Mouse (Mus musculus): ENCODE measurements around the gene Hbb-bh1. TPM values are rescaled to one million over a fixed set of nuclear protein-coding genes. Genes with fewer than 3 reads are reported as not detected.

The Hbb-bh1 gene
- 7.1 and 8.0 TPM in 2 replicates for polyA plus RNA-seq (2012; rRNA removed)

DNA sequence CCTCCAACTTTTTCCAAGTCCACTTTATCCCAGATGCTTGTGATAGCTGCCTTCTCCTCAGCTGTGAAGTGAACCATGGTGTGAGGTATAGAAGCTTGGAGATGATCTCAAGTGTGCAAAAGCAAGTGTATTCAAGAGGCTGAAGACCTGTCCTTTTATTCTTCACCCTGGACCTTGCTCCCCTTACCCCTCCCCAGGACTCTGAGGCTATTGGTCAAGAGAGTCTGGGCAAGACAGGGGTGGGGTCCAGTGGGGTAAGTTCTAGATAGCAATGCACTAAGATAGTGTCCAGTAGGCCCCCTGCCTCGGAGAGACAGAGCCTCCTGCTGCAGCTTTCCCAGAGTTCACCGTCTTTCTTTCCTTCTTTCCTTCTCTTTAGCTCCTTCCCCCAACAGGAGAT, at the start of gene Hbb-bh1:
TSS of gene Hbb-bh1 (minus strand) at position 131 of the 400 bp plus-strand sequence.

DNA sequence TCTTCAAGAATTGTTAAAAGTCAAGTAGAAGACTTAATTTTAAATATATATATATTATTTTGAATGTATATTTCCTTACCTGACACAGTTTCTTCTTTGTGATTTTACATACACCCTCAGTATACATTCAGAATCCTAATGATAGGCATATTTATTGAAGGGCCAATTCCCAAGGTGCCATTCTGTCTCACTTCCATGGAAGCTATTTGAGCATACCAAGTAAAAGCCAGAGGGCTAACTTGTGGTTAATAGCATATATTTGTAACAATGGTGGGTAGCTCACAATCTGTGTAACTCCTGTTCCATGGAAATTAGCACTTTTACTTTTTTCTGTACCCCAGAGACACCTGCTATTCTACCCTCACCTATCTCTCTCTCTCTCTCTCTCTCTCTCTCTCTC, 43.2 kb upstream of the Hbb-bh1 start, which contains the start of gene Olfr66:
TSS of gene Olfr66 (minus strand) at position 101 of the 400 bp plus-strand sequence.

DNA sequence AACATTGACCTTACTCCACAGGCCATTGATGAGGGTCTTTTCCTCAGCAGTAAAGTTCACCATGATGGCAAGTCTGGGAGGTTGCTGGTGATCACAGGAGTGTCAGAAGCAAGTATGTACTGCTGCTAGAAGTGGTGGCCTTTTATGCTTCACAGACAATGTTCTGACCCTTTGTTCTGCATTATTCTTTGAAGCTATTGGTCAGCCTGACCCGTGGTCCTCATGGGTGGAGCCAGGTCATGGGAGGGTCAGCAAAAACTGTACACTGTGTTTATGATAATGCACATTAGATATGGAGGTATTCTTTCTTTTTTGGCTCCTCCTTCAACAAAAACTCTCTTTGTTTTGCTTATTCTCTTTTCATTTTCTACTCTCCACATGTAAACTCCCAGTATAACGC, 10.1 kb upstream of the Hbb-bh1 start, which contains the start of gene Hbb-y:
TSS of gene Hbb-y (minus strand) at position 127 of the 400 bp plus-strand sequence.

DNA sequence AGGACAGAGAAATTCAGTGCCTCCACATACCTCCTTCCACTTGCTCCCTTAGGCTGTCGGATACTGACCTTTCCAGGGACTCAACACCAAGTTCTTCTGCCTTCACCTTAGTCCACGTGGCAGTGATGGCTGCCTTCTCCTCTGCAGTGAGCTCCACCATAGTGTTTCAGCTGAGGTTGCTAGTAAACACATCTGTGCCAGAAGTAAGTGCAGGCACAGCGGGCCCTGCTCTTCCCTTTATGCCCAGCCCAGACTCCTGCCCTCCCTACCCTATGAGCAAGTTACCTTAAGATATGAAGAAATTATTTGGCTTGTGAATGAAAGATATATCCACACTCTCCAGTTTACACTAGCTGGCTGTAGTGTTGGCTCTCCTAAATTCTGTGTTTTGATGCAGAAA, 2.7 kb downstream of the Hbb-bh1 start, which contains the start of gene Hbb-bh2:
TSS of gene Hbb-bh2 (minus strand) at position 253 of the 400 bp plus-strand sequence.

DNA sequence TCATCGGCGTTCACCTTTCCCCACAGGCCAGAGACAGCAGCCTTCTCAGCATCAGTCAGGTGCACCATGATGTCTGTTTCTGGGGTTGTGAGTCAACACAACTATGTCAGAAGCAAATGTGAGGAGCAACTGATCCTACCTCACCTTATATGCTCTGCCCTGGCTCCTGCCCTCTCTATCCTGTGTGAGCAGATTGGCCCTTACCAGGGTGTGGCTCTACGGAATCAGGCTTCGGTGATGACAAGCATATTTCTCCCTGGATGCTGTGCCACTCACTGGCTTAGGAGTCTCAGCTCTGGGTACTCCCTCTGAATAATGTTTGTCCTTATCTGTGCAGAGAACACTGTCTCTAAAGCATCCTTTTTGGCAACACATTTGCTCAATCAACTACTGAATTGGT, 15.2 kb downstream of the Hbb-bh1 start, which contains the start of gene Hbb-bs:
TSS of gene Hbb-bs (minus strand) at position 289 of the 400 bp plus-strand sequence.

DNA sequence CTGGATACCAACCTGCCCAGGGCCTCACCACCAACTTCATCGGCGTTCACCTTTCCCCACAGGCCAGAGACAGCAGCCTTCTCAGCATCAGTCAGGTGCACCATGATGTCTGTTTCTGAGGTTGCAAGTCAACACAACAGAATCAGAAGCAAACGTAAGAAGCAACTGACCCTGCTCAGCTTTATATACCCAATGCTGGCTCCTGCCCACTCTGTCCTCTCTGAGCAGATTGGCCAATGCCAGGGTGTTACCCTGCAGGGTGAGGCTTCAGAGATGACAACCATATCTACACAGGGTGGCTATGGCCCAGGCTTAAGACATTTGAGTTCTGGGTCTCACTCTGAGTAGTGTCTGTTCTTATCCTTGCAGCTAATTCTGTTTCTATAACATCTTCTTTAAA, 29.2 kb downstream of the Hbb-bh1 start, which contains the start of gene Hbb-bt:
TSS of gene Hbb-bt (minus strand) at position 231 of the 400 bp plus-strand sequence.

DNA sequence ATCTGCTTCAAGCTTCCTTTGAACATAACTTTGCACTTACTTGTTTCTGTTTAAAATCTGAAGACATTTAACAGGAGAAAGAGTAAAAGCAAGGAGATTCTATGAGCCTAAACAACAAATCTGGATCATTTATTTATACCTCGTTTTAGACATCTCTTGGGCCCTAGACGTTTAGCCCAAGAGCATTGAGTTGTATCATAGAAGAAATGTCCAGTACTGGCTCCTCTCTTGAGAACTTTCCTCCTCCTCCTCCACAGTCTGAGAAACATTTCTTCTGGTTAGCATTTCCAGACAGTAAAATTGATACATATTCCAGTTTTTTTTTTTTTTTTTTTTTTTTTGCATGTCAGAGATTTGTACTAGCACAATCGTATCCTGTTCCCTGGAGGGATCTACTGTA, 51.2 kb downstream of the Hbb-bh1 start, which contains the start of gene Olfr67:
TSS of gene Olfr67 (minus strand) at position 101 of the 400 bp plus-strand sequence.

Other genes starting within 250 kb of the Hbb-bh1 start
- not detected in 2 replicates for gene Olfr619, start 242.6 kb downstream of the Hbb-bh1 start, polyA plus RNA-seq (2012; rRNA removed)
- gene Olfr620, start 230.6 kb downstream of the Hbb-bh1 start, polyA plus RNA-seq (2012; rRNA removed), result not detected in 2 replicates
- gene Olfr622, start 200.5 kb downstream of the Hbb-bh1 start, polyA plus RNA-seq (2012; rRNA removed), result 0.06 TPM in 1 of 2 replicates, not detected in the other
- not detected in 2 replicates for gene Olfr623, start 179.5 kb downstream of the Hbb-bh1 start, polyA plus RNA-seq (2012; rRNA removed)
- gene Olfr624, start 172.0 kb downstream of the Hbb-bh1 start, polyA plus RNA-seq (2012; rRNA removed), result 0.01 TPM in 1 of 2 replicates, not detected in the other
- gene Olfr625-ps1, start 160.4 kb downstream of the Hbb-bh1 start, polyA plus RNA-seq (2012; rRNA removed), result not detected in 2 replicates
- not detected in 2 replicates for gene Olfr243, start 128.5 kb downstream of the Hbb-bh1 start, polyA plus RNA-seq (2012; rRNA removed)
- gene Olfr628, start 112.8 kb downstream of the Hbb-bh1 start, polyA plus RNA-seq (2012; rRNA removed), result not detected in 2 replicates
- gene Olfr629, start 98.2 kb downstream of the Hbb-bh1 start, polyA plus RNA-seq (2012; rRNA removed), result not detected in 2 replicates
- gene Olfr630, start 85.8 kb downstream of the Hbb-bh1 start, polyA plus RNA-seq (2012; rRNA removed), result not detected in 2 replicates
- not detected in 2 replicates for gene Olfr69, start 71.6 kb downstream of the Hbb-bh1 start, polyA plus RNA-seq (2012; rRNA removed)
- gene Olfr68, start 63.5 kb downstream of the Hbb-bh1 start, polyA plus RNA-seq (2012; rRNA removed), result not detected in 2 replicates
- not detected in 2 replicates for gene Olfr67, start 51.3 kb downstream of the Hbb-bh1 start, polyA plus RNA-seq (2012; rRNA removed)
- 762 and 1,375 TPM in 2 replicates for gene Hbb-bt, start 29.2 kb downstream of the Hbb-bh1 start, polyA plus RNA-seq (2012; rRNA removed)
- 2,826 and 5,558 TPM in 2 replicates for gene Hbb-bs, start 15.1 kb downstream of the Hbb-bh1 start, polyA plus RNA-seq (2012; rRNA removed)
- gene Hbb-bh2, start 2.6 kb downstream of the Hbb-bh1 start, polyA plus RNA-seq (2012; rRNA removed), result not detected in 2 replicates
- 602 and 840 TPM in 2 replicates for gene Hbb-y, start 10.1 kb upstream of the Hbb-bh1 start, polyA plus RNA-seq (2012; rRNA removed)
- not detected in 2 replicates for gene Olfr66, start 43.1 kb upstream of the Hbb-bh1 start, polyA plus RNA-seq (2012; rRNA removed)
- gene Olfr64, start 51.3 kb upstream of the Hbb-bh1 start, polyA plus RNA-seq (2012; rRNA removed), result not detected in 2 replicates
- not detected in 2 replicates for gene Olfr65, start 60.3 kb upstream of the Hbb-bh1 start, polyA plus RNA-seq (2012; rRNA removed)
- gene Olfr631, start 85.7 kb upstream of the Hbb-bh1 start, polyA plus RNA-seq (2012; rRNA removed), result not detected in 2 replicates
- gene Olfr632, start 91.2 kb upstream of the Hbb-bh1 start, polyA plus RNA-seq (2012; rRNA removed), result not detected in 2 replicates
- gene Olfr633, start 101.3 kb upstream of the Hbb-bh1 start, polyA plus RNA-seq (2012; rRNA removed), result not detected in 2 replicates
- gene Olfr635, start 128.0 kb upstream of the Hbb-bh1 start, polyA plus RNA-seq (2012; rRNA removed), result not detected in 2 replicates
- gene Olfr638, start 155.6 kb upstream of the Hbb-bh1 start, polyA plus RNA-seq (2012; rRNA removed), result not detected in 2 replicates
- gene Olfr639, start 174.1 kb upstream of the Hbb-bh1 start, polyA plus RNA-seq (2012; rRNA removed), result not detected in 2 replicates
- not detected in 2 replicates for gene Olfr640, start 182.4 kb upstream of the Hbb-bh1 start, polyA plus RNA-seq (2012; rRNA removed)
- not detected in 2 replicates for gene Olfr641, start 192.3 kb upstream of the Hbb-bh1 start, polyA plus RNA-seq (2012; rRNA removed)
- not detected in 2 replicates for gene Olfr642, start 209.5 kb upstream of the Hbb-bh1 start, polyA plus RNA-seq (2012; rRNA removed)
- not detected in 2 replicates for gene 4930516K23Rik, start 218.3 kb upstream of the Hbb-bh1 start, polyA plus RNA-seq (2012; rRNA removed)
- not detected in 2 replicates for gene Olfr644, start 228.7 kb upstream of the Hbb-bh1 start, polyA plus RNA-seq (2012; rRNA removed)
- gene Olfr645, start 242.3 kb upstream of the Hbb-bh1 start, polyA plus RNA-seq (2012; rRNA removed), result not detected in 2 replicates

Measured in central nervous system, embryonic 14 days (tissue).